Mouse (Mus musculus) liver, embryonic 14.5 days (tissue): ENCODE results near the gene Ctnnbip1.

Experiments
- CTCF ChIP-seq: IDR thresholded peaks from 2 replicates; pipeline ENCODE4 v1.5.1; 2016; ENCODE audit warnings: antibody characterized with exemption, low read depth, control low read depth
- EP300 ChIP-seq: IDR thresholded peaks from 2 replicates; pipeline ENCODE4 v1.6.1; 2016; ENCODE audit warnings: antibody characterized with exemption, low read depth

GRCm38 (mm10) chr4:149541935-149542334 lies 23.9 kb downstream of the Ctnnbip1 start:
- no peak for TF ChIP-seq CTCF
- no peak for TF ChIP-seq EP300
